Mouse (Mus musculus): ENCODE measurements around the gene Traip. TPM values are rescaled to one million over a fixed set of nuclear protein-coding genes. Genes with fewer than 3 reads are reported as not detected.

Traip gene
- 4.5 TPM for polyA plus RNA-seq (2015; fragmentation: Illumina TruSeq; extraction: RNeasy Lipid Tissue Mini Kit (QIAGEN cat#74804); ENCODE audit: insufficient read depth, low replicate concordance)

GRCm38 (mm10) chr9:107949922-107950235, at the start of gene Traip:
Gene Traip (plus strand): TSS chr9:107950136.

GRCm38 (mm10) chr9:107906252-107906966, 43.5 kb upstream of the Traip start, which contains the start of gene Mst1r:
Gene Mst1r (plus strand): TSS chr9:107906873.

GRCm38 (mm10) chr9:107928169-107928568, 21.8 kb upstream of the Traip start, which contains the start of gene Actl11:
Gene Actl11 (plus strand): TSS chr9:107928469.

GRCm38 (mm10) chr9:107935374-107935773, 14.6 kb upstream of the Traip start, which contains the start of gene Camkv:
Gene Camkv (plus strand): TSS chr9:107935674.

GRCm38 (mm10) chr9:107975399-107976386, 25.8 kb downstream of the Traip start, which contains the start of gene Uba7:
Gene Uba7 (plus strand): TSS chr9:107975505.

DNA sequence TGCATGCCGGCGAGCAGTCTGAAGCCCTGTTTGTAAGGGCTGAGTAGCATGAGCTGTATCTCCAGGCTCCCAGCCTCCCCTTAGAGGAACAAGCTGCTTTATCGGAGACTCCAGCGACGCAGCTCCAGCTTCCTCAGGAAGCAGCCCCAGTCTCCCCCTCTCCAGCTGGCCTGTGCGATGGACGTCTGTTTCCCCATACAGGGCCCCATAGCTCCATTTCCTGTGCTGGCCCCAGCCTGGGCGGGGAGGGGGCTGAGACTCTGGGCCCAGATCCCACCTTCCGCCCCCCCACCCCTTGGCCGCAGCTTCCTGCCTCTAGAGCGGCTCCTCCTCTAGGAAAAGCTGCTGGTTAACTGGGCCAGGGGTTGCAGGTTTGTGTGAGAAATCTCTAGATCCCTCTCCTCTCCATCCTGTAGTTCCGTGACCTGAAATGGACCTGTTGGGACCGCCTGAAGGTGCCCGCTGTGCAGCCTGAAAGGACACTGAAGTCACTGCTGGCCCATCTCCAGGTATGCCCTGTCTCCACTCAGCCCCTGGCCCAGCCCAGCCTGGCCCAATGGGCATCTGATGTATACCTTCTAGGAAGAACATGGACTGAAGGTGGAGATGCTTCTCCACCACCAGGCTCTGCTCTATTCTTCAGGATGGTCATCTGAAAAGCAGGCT, 32.9 kb downstream of the Traip start, which contains the start of gene Gm20661:
Gene Gm20661 (plus strand): TSS at position 378 of the 666 bp plus-strand sequence.

GRCm38 (mm10) chr9:107985131-107986119, 35.5 kb downstream of the Traip start, which contains the start of gene Inka1:
Gene Inka1 (minus strand): TSS chr9:107985879.

GRCm38 (mm10) chr9:107992197-107992596, 42.3 kb downstream of the Traip start, which contains the start of gene Cdhr4:
Gene Cdhr4 (plus strand): TSS chr9:107992497.

GRCm38 (mm10) chr9:107996049-107996448, 46.1 kb downstream of the Traip start, which contains the start of gene Gm20662:
Gene Gm20662 (plus strand): TSS chr9:107996349.

DNA sequence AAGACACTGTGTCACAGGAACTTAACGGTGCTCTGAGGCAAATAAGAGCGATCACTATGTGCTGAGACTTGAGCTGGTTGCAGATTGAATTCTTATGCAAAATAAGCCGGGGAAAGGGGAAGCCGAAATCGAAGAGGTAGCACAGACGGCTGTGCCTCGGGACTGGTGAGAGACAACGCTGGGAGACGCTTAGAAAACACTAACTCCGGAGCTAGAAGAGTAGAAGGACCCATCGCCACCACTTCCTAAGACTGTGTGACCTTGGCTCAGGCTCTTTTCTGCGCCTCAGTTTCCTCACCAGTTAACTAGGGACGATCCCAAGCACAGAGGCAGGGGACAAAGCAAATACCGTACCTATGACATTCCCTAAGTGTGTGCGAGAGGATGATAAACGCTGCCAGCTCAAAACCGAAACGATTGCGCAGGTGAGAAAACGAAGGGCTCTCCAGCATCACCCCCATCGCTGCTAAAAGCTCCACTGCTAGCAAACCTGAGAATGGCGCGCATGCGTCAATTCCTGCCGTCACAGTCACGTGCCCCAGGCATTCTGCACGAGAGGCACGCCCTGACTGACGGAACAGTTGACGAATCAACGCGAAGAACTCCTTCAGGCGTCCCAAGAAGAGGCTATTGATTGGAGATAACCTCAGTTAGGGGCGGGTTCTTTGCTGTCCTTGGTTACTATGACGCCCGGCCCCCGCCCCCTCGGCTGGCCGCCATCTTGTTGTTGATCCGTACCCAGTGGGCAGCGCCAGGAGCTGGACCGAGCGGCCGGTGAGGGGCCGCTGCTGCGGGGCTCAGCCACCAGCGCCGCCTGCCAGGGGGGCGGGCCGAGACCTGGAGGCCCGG, 52.2 kb downstream of the Traip start, which contains the start of gene Ip6k1:
Gene Ip6k1 (plus strand): TSS at position 580 of the 849 bp plus-strand sequence.

Other genes starting within 250 kb of the Traip start
- 17.7 TPM for gene Sema3f, start 239.7 kb upstream of the Traip start, polyA plus RNA-seq (2015; fragmentation: Illumina TruSeq; extraction: RNeasy Lipid Tissue Mini Kit (QIAGEN cat#74804); ENCODE audit: insufficient read depth, low replicate concordance)
- 334 TPM for gene Rbm5, start 179.1 kb upstream of the Traip start, polyA plus RNA-seq (2015; fragmentation: Illumina TruSeq; extraction: RNeasy Lipid Tissue Mini Kit (QIAGEN cat#74804); ENCODE audit: insufficient read depth, low replicate concordance)
- 155 TPM for gene Rbm6, start 76.9 kb upstream of the Traip start, polyA plus RNA-seq (2015; fragmentation: Illumina TruSeq; extraction: RNeasy Lipid Tissue Mini Kit (QIAGEN cat#74804); ENCODE audit: insufficient read depth, low replicate concordance)
- 3.9 TPM for gene Mon1a, start 62.0 kb upstream of the Traip start, polyA plus RNA-seq (2015; fragmentation: Illumina TruSeq; extraction: RNeasy Lipid Tissue Mini Kit (QIAGEN cat#74804); ENCODE audit: insufficient read depth, low replicate concordance)
- gene Mst1r, start 43.3 kb upstream of the Traip start, polyA plus RNA-seq (2015; fragmentation: Illumina TruSeq; extraction: RNeasy Lipid Tissue Mini Kit (QIAGEN cat#74804); ENCODE audit: insufficient read depth, low replicate concordance): 0.36 TPM
- not detected for gene Actl11, start 21.7 kb upstream of the Traip start, polyA plus RNA-seq (2015; fragmentation: Illumina TruSeq; extraction: RNeasy Lipid Tissue Mini Kit (QIAGEN cat#74804); ENCODE audit: insufficient read depth, low replicate concordance)
- not detected for gene Camkv, start 14.5 kb upstream of the Traip start, polyA plus RNA-seq (2015; fragmentation: Illumina TruSeq; extraction: RNeasy Lipid Tissue Mini Kit (QIAGEN cat#74804); ENCODE audit: insufficient read depth, low replicate concordance)
- 103 TPM for gene Uba7, start 25.4 kb downstream of the Traip start, polyA plus RNA-seq (2015; fragmentation: Illumina TruSeq; extraction: RNeasy Lipid Tissue Mini Kit (QIAGEN cat#74804); ENCODE audit: insufficient read depth, low replicate concordance)
- 0.26 TPM for gene Gm20661, start 32.9 kb downstream of the Traip start, polyA plus RNA-seq (2015; fragmentation: Illumina TruSeq; extraction: RNeasy Lipid Tissue Mini Kit (QIAGEN cat#74804); ENCODE audit: insufficient read depth, low replicate concordance)
- gene Inka1, start 35.7 kb downstream of the Traip start, polyA plus RNA-seq (2015; fragmentation: Illumina TruSeq; extraction: RNeasy Lipid Tissue Mini Kit (QIAGEN cat#74804); ENCODE audit: insufficient read depth, low replicate concordance): 3.9 TPM
- gene Cdhr4, start 42.4 kb downstream of the Traip start, polyA plus RNA-seq (2015; fragmentation: Illumina TruSeq; extraction: RNeasy Lipid Tissue Mini Kit (QIAGEN cat#74804); ENCODE audit: insufficient read depth, low replicate concordance): 1.5 TPM
- 1.9 TPM for gene Gm20662, start 46.2 kb downstream of the Traip start, polyA plus RNA-seq (2015; fragmentation: Illumina TruSeq; extraction: RNeasy Lipid Tissue Mini Kit (QIAGEN cat#74804); ENCODE audit: insufficient read depth, low replicate concordance)
- gene Ip6k1, start 52.4 kb downstream of the Traip start, polyA plus RNA-seq (2015; fragmentation: Illumina TruSeq; extraction: RNeasy Lipid Tissue Mini Kit (QIAGEN cat#74804); ENCODE audit: insufficient read depth, low replicate concordance): 83.7 TPM
- 11.7 TPM for gene Gmppb, start 99.1 kb downstream of the Traip start, polyA plus RNA-seq (2015; fragmentation: Illumina TruSeq; extraction: RNeasy Lipid Tissue Mini Kit (QIAGEN cat#74804); ENCODE audit: insufficient read depth, low replicate concordance)
- 0.69 TPM for gene Amigo3, start 103.0 kb downstream of the Traip start, polyA plus RNA-seq (2015; fragmentation: Illumina TruSeq; extraction: RNeasy Lipid Tissue Mini Kit (QIAGEN cat#74804); ENCODE audit: insufficient read depth, low replicate concordance)
- gene Mst1, start 130.3 kb downstream of the Traip start, polyA plus RNA-seq (2015; fragmentation: Illumina TruSeq; extraction: RNeasy Lipid Tissue Mini Kit (QIAGEN cat#74804); ENCODE audit: insufficient read depth, low replicate concordance): 0.37 TPM
- 69.4 TPM for gene Rnf123, start 133.2 kb downstream of the Traip start, polyA plus RNA-seq (2015; fragmentation: Illumina TruSeq; extraction: RNeasy Lipid Tissue Mini Kit (QIAGEN cat#74804); ENCODE audit: insufficient read depth, low replicate concordance)
- 85.9 TPM for gene Apeh, start 144.5 kb downstream of the Traip start, polyA plus RNA-seq (2015; fragmentation: Illumina TruSeq; extraction: RNeasy Lipid Tissue Mini Kit (QIAGEN cat#74804); ENCODE audit: insufficient read depth, low replicate concordance)
- gene Bsn, start 240.2 kb downstream of the Traip start, polyA plus RNA-seq (2015; fragmentation: Illumina TruSeq; extraction: RNeasy Lipid Tissue Mini Kit (QIAGEN cat#74804); ENCODE audit: insufficient read depth, low replicate concordance): 0.25 TPM

Data from spleen, adult 10 weeks (tissue).